22 mouse cellular contexts compared by ENCODE assay signal in the genomic region with DNA sequence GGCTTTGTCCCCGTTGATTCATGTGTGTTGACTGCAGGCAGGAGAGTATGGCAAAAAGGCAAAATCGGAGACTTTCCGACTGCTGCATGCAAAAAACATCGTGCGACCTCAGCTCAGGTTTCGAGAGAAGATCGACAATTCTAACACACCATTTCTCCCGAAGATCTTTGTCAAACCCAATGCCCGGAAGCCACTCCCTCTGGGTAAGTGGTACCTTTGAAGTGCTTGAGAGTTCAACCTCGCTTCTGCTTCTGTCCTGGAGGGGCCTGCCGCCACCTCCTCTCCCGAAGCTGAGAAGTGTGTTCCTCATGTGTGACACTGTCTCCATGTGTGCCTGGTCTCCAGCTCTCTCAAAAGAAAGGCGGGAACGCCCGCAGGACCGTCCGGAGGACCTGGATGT. TPM values are rescaled to one million over a fixed set of nuclear protein-coding genes. Genes with fewer than 3 reads are reported as not detected.
"Had no signal": no experiment of that assay in that cellular context is flagged by ENCODE, and none has a peak within 500 bp of the region (broad histone marks: within the 10 kb centered on the region; RNA-seq: fewer than 3 reads in every experiment).

No protein-coding gene starts in this region.

- DNase-seq: liver, postnatal 0 days; lung, adult 2 months; lung, postnatal 14 days; lung, postnatal 36 days; midbrain, embryonic 14.5 days; retina, postnatal 1 day; right cerebral cortex, adult 18-20 months; right cerebral cortex, postnatal 25 days; right cerebral cortex, postnatal 4 days; spleen, adult 18-20 months; thymus, adult 18-20 months; thymus, postnatal 14 days; thymus, postnatal 36 days had no signal

- H3K4me3 ChIP-seq: lung, embryonic 15.5 days; midbrain, embryonic 10.5 days; midbrain, embryonic 12.5 days; myocyte; neural tube, embryonic 13.5 days; neural tube, embryonic 15.5 days had no signal

- H3K27ac ChIP-seq: lung, embryonic 15.5 days; midbrain, embryonic 10.5 days; midbrain, embryonic 12.5 days; neural tube, embryonic 13.5 days; neural tube, embryonic 15.5 days had no signal

- H3K9me3 ChIP-seq: lung, embryonic 15.5 days; midbrain, embryonic 10.5 days; midbrain, embryonic 12.5 days; neural tube, embryonic 13.5 days; neural tube, embryonic 15.5 days had no signal

- ATAC-seq: liver, postnatal 0 days; lung, postnatal 0 days; midbrain, embryonic 16.5 days had no signal

- H3K27me3 ChIP-seq: lung, embryonic 15.5 days; midbrain, embryonic 12.5 days; neural tube, embryonic 13.5 days; neural tube, embryonic 15.5 days had no signal

- H3K4me2 ChIP-seq: lung, embryonic 15.5 days; midbrain, embryonic 12.5 days; neural tube, embryonic 13.5 days; neural tube, embryonic 15.5 days had no signal

- H3K9ac ChIP-seq: liver, postnatal 0 days; lung, embryonic 15.5 days; midbrain, embryonic 12.5 days; neural tube, embryonic 13.5 days; neural tube, embryonic 15.5 days had no signal

RNA-seq across cellular contexts. Expression of gene Masp2, which starts 39.7 kb away (rescaled TPM):
- polyA plus RNA-seq: lung, postnatal 0 days; midbrain, embryonic 12.5 days; stomach, embryonic 14.5 days had no signal
